Mouse (Mus musculus) liver, adult 2 months (tissue): Measurements from ENCODE around the gene Slc2a4. TPM values are rescaled to one million over a fixed set of nuclear protein-coding genes. Genes with fewer than 3 reads are reported as not detected.
"Not testable (repeated sequence)": the region's sequence is repeated elsewhere in the genome, so short reads cannot be mapped to it uniquely, and the experiment has no call there.

ENCODE experiments used
- DNase-seq: peaks from one replicate; pipeline ENCODE4 v3.0.0-alpha.2; 2011; ENCODE audit warnings: low read depth, low spot score; ENCODE audit errors: extremely low read depth
- H3K27ac ChIP-seq: fragments of 200-500 bp; replicated peaks from 2 replicates; pipeline ENCODE4 v1.5.1; 2012; ENCODE audit warnings: low read depth, mild to moderate bottlenecking, control low read depth, inconsistent platforms, low read length; ENCODE audit not compliant: insufficient read depth
- H3K27me3 ChIP-seq: fragments of 200-500 bp; 2 replicates; pipeline ENCODE4 v1.6.1; 2012; ENCODE audit warnings: mild to moderate bottlenecking, moderate library complexity, low read length, inconsistent platforms; ENCODE audit not compliant: control insufficient read depth, insufficient read depth
- H3K36me3 ChIP-seq: fragments of 200-500 bp; 2 replicates; pipeline ENCODE4 v1.6.1; 2012; ENCODE audit warnings: low read length, inconsistent platforms; ENCODE audit not compliant: control insufficient read depth, insufficient read depth
- H3K4me1 ChIP-seq: fragments of 200-500 bp; 2 replicates; pipeline ENCODE4 v1.6.1; 2011; ENCODE audit warnings: low read length; ENCODE audit not compliant: control insufficient read depth, insufficient read depth
- H3K4me3 ChIP-seq: fragments of 200-500 bp; 2 replicates; pipeline ENCODE4 v1.5.1; 2011; ENCODE audit warnings: low read depth, mild to moderate bottlenecking, control low read depth, low read length, moderate library complexity; ENCODE audit not compliant: insufficient read depth
- H3K79me2 ChIP-seq: fragments of 200-500 bp; 2 replicates; pipeline ENCODE4 v1.6.1; 2012; ENCODE audit warnings: inconsistent platforms, mild to moderate bottlenecking, low read length, moderate library complexity; ENCODE audit not compliant: control insufficient read depth, insufficient read depth
- H3K9ac ChIP-seq: fragments of 200-500 bp; 2 replicates; pipeline ENCODE4 v1.6.1; 2012; ENCODE audit warnings: low read depth, mild to moderate bottlenecking, control low read depth, inconsistent platforms, low read length
- CTCF ChIP-seq: fragments of 200-500 bp; IDR thresholded peaks from 2 replicates; pipeline ENCODE4 v1.5.1; 2011; ENCODE audit warnings: low read depth, low read length, control low read depth
- POLR2A ChIP-seq: fragments of 200-500 bp; IDR thresholded peaks from 2 replicates; pipeline ENCODE4 v1.6.1; 2011; ENCODE audit warnings: low read length, control low read depth; ENCODE audit not compliant: insufficient read depth; ENCODE audit errors: extremely low read depth
- WGBS: fragments of 180-500 bp; shearing (Covaris S2); methylation state at CpG from one replicate; pipeline ENCODE4 v1.1.7; 2018; 5-methylcytosine and 5-hydroxymethylcytosine counted together
- polyA plus RNA-seq: library from polyadenylated mRNA; depleted of rRNA; stranded (reverse); fragments of >200 nt; gene quantifications from 2 replicates; pipeline ENCODE4 v1.2.3, GENCODE M21; 2012
- total RNA-seq: library from RNA; depleted of rRNA; stranded (reverse); fragments of >200 nt; gene quantifications from 2 replicates; pipeline ENCODE4 v1.2.3, GENCODE M21; 2014

Gene Slc2a4
- total and polyA plus RNA-seq, 2 experiments = 0.39 to 0.83 TPM

DNA sequence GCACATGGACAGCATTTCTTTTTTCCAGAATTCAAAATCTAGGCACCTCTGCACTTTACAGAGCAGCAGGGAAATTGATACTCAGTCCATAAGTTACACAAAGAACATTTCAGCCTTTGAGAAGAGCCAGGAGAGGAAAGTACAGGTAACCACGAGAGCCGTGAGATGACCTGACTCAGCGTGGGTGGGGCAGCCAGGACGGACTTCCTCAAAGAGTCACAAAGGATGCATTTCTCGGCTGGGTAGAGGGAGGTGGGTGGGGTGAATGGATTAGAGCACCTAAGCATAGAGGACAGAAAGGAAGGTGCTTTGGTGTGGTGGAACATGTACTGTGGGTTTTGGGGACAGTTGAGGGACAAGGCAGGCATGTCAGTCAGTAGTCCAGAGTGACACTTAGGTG is 13.9 kb upstream of the Slc2a4 start:
- TF ChIP-seq POLR2A (no peak), CTCF (no peak)
- no peak for DNase-seq
- 0 out of 2 replicates have a peak, but pooled peaks cover 2% of the 10 kb centered on the region for H3K4me1 ChIP-seq
- no peaks in the 10 kb centered on the region for H3K79me2 ChIP-seq
- peaks cover 12% of the 10 kb centered on the region for H3K27me3 ChIP-seq
- no peaks in the 10 kb centered on the region for H3K36me3 ChIP-seq
- no peak overlapping the region for H3K27ac ChIP-seq
- 55% methylated on average over 5 of the region's 5 CpGs for WGBS
- H3K9ac ChIP-seq = no peak overlapping the region
- H3K4me3 ChIP-seq = no peak overlapping the region

DNA sequence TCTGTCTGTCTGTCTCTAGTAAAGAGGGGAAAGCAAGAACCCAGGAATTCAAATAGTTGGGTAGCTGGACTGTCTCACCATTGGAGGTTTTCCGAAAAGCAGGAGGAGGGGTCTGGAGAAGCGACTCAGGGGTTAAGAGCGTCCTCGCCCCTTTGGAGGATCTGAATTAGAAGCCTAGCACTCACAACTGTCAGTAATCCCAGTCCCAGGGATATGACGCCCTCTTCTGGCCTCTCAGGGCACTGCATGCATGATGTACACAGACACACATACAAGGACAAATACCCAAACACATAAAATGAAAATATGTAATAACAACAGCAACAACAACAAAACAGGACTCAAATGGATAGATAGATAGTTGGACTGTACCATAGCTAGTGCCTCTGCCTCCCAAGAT is 12.6 kb upstream of the Slc2a4 start:
- 46% methylated on average over 5 of the region's 5 CpGs for WGBS
- H3K27ac ChIP-seq = no peak overlapping the region
- H3K27me3 ChIP-seq = peaks cover 4% of the 10 kb centered on the region; the same call in 1 of the 2 replicates
- peak; percentile 41; the same call in 1 of the 2 replicates for TF ChIP-seq CTCF
- TF ChIP-seq POLR2A = no peak
- H3K79me2 ChIP-seq = no peaks in the 10 kb centered on the region
- H3K9ac ChIP-seq = no peak overlapping the region
- no peaks in the 10 kb centered on the region for H3K36me3 ChIP-seq
- no peak for DNase-seq
- H3K4me1 ChIP-seq = no peaks in the 10 kb centered on the region
- no peak overlapping the region for H3K4me3 ChIP-seq

DNA sequence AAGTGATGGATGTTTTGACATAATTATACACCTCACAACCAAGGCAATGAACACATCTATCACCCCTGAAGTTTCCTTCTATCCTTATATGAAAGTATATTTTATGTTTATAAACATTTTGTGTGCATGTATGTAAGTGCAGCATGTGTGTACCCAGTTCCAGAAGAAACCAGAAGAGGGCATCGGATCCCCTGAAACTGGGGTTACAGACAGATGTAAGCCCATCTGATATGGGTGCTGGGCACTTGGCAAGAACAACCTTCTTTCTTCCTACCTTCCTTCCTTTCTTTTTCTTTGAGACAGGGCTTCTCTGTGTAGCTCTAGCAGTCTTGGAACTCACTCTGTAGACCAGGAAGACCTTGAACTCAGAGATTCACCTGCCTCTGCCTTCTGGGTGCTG is 8.2 kb upstream of the Slc2a4 start:
- no peaks in the 10 kb centered on the region for H3K36me3 ChIP-seq
- no peak overlapping the region for H3K27ac ChIP-seq
- DNase-seq = no peak
- 79% methylated on average over 1 of the region's 1 CpGs for WGBS
- no peaks in the 10 kb centered on the region for H3K79me2 ChIP-seq
- H3K4me3 ChIP-seq = no peak overlapping the region
- no peak overlapping the region for H3K9ac ChIP-seq
- H3K4me1 ChIP-seq = no peaks in the 10 kb centered on the region
- H3K27me3 ChIP-seq = no peaks in the 10 kb centered on the region
- TF ChIP-seq CTCF (no peak), POLR2A (no peak)

DNA sequence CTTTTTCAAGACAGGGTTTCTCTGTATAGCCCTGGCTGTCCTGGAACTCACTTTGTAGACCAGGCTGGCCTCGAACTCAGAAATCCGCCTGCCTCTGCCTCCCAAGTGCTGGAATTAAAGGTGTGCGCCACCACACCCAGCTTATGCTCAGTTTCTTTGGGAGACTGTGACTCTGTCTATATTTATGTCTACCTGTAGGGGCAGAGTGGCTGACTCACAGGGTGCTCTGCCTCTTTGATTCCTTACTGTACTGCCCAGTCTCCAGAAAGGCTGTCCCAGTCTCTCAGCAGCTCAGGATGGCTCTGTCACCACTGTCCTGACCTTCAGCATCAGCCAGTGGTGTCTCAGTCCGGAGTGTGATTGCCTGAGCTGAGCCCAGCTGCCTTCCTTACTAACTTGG is 7.6 kb upstream of the Slc2a4 start:
- H3K4me1 ChIP-seq, H3K27me3 ChIP-seq, H3K4me3 ChIP-seq, DNase-seq, H3K27ac ChIP-seq, H3K36me3 ChIP-seq, H3K79me2 ChIP-seq, H3K9ac ChIP-seq: not testable (repeated sequence)
- 84% methylated on average over 4 of the region's 4 CpGs for WGBS

DNA sequence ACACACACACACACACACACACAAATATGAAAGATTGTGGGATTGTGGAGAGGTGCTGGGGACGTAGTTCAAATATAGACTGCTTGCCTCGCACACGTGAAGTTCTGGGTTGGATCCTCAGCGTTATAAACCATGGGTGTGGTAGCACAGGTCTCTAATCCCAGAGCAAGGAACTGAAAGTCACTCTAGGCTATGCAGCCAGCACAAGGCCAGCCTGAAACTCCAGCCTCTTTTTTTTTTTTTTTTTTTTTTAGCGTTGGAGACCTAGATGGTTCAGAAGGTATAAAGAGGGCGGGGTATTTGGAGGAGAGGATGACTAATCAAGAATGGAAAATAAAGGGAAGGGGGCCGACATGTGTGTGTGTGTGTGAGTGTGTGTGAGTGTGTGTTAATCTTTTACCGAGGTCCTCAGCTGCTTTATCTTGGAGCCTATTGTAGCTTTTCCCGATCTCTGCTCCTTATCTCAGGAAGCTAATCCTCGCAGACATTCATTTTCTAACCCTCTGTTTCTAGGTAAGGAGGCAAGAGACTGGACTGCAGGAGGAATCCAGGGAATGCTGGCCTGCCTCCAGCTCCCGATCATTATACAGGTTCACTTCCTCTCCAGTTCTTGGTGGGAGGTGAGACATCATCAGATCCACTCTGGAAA is 5.4 kb upstream of the Slc2a4 start:
- H3K9ac ChIP-seq = no peak overlapping the region
- WGBS = 46% methylated on average over 11 of the region's 11 CpGs
- H3K4me3 ChIP-seq = no peak overlapping the region
- H3K4me1 ChIP-seq = peaks cover 3% of the 10 kb centered on the region; the same call in 1 of the 2 replicates
- H3K36me3 ChIP-seq = no peaks in the 10 kb centered on the region
- no peak overlapping the region for H3K27ac ChIP-seq
- H3K79me2 ChIP-seq = no peaks in the 10 kb centered on the region
- TF ChIP-seq CTCF (no peak), POLR2A (no peak)
- H3K27me3 ChIP-seq = no peaks in the 10 kb centered on the region
- no peak for DNase-seq

DNA sequence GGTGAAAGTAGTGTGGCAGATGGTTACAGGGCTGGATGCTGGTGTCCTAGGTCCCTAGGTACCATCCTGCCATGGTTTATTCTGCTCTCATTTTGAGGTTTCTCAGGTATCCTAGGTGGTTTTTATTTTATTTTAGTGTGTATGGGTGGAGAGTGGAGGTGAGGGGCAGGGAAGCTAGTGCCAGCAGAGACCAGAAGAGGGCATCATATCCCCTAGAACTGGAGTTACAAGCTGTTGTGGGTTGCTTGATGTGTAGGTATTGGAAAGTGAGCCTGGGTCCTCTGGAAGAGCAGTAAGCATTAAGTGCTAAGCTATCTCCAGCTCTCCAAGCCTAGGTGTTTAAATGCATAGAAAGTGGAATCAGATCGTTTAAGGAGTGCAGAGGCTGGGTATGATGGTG is 4.3 kb upstream of the Slc2a4 start:
- no peaks in the 10 kb centered on the region for H3K79me2 ChIP-seq
- peaks cover 3% of the 10 kb centered on the region; the same call in 1 of the 2 replicates for H3K4me1 ChIP-seq
- no peak overlapping the region for H3K27ac ChIP-seq
- DNase-seq = no peak
- WGBS = 27% methylated on average over 1 of the region's 1 CpGs
- H3K27me3 ChIP-seq = no peaks in the 10 kb centered on the region
- no peak for TF ChIP-seq POLR2A
- TF ChIP-seq CTCF = no peak
- H3K36me3 ChIP-seq = no peaks in the 10 kb centered on the region
- no peak overlapping the region for H3K4me3 ChIP-seq
- no peak overlapping the region for H3K9ac ChIP-seq
